Mouse (Mus musculus) brain, adult 10 weeks (tissue): ENCODE data around the gene Sln. TPM values are rescaled to one million over a fixed set of nuclear protein-coding genes. Genes with fewer than 3 reads are reported as not detected.

Source experiments
- polyA plus RNA-seq: library from polyadenylated mRNA; stranded (reverse); fragments of 350-450 nt; fragmentation: Illumina TruSeq; extraction: RNeasy Lipid Tissue Mini Kit (QIAGEN cat#74804); gene quantifications from one replicate; pipeline ENCODE4 v1.2.3, GENCODE M21; 2015; ENCODE audit warnings: low read depth, low replicate concordance

The Sln gene
- not detected for polyA plus RNA-seq

DNA sequence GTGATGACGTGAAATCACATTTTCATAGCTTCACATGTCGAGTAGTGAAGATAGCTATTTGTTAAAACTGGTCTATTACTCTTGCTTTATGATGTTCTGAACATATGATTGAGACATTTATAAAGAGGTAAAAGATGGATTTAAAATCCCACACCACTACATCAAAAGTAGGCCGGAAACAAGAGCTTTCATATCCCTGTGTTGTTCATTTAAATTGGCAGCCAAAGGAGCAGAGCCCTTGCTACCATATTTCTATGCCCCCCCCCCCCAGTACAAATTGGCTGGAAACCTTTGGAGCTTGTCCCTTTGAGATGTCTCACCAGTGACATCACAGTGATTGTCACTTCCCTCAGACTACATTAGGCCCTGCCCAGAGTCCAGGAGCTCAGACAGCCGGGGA lies at the start of gene Sln:
Gene Sln (plus strand): TSS at position 301 of the 400 bp plus-strand sequence.

Other genes starting within 250 kb of the Sln start
- 98.0 TPM for gene Acat1, start 239.8 kb upstream of the Sln start, polyA plus RNA-seq
- 34.1 TPM for gene Cul5, start 180.2 kb upstream of the Sln start, polyA plus RNA-seq
- 1.8 TPM for gene Rab39, start 143.9 kb upstream of the Sln start, polyA plus RNA-seq
- 3.6 TPM for gene Slc35f2, start 78.6 kb upstream of the Sln start, polyA plus RNA-seq
- 240 TPM for gene Elmod1, start 125.1 kb downstream of the Sln start, polyA plus RNA-seq
- 7.1 TPM for gene Tnfaip8l3, start 218.2 kb downstream of the Sln start, polyA plus RNA-seq